Mouse (Mus musculus) kidney, adult 11 months (tissue): Measurements from ENCODE around the gene Lrrc43.
"Not testable (repeated sequence)": the region's sequence is repeated elsewhere in the genome, so short reads cannot be mapped to it uniquely, and the experiment has no call there.

ENCODE experiments used
- DNase-seq: peaks from one replicate; pipeline ENCODE4 v3.0.0; 2022

Gene Lrrc43

DNA sequence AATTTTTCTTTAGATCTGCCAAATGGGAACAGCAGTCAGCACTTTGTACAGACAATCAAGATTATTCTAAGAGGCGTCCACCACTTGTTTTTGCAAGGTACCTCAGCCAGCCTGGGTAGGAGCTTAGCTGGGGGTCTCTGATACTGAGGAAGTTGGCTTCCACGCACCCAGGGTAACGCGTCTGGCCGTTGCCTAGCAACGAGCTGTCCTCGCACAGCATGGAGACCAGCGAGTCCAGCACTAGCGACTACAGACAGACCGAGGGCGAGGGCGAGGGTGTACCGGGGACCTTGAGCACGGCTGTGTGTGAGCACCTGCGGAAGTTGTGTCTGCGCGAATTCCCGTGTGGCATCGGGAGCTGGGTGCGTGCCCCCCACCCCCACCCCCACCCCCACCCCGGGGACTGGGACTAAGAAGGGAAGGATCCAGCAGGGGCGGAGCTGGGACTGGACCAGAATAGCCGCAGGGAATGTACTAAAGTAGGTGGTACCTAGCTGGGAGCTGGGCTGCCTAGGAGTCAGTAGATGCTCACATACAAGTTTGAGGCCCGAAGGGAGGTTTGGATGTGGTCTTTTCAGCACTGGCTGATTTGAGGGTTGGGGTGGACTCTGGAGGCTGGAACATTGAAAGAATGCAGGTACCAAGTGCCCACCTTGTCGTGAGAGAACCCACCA lies at the start of gene Lrrc43, which contains the start of gene Il31:
TSS of gene Lrrc43 (plus strand) at position 194 of the 674 bp plus-strand sequence.
TSS of gene Il31 (minus strand) at position 378 of the 674 bp plus-strand sequence.
- DNase-seq: no peak

DNA sequence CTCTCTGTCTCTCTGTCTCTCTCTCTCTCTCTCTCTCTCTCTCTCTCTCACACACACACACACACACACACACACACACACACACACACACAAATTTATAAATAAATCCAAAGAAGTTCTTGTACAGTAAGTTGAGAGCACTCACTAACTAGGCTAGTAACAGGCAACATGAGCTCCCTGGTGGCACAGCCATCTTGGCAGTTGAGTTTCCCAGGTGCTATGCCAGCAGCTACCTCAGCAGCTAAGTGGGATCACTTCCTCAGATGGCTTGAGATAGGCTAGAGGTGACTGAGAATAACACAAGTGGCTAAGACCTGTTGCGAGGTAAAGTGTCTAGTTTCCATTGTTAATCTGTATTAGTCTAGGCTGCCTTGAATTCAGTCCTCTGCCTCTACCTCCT lies 49.8 kb upstream of the Lrrc43 start:
- DNase-seq: no peak

DNA sequence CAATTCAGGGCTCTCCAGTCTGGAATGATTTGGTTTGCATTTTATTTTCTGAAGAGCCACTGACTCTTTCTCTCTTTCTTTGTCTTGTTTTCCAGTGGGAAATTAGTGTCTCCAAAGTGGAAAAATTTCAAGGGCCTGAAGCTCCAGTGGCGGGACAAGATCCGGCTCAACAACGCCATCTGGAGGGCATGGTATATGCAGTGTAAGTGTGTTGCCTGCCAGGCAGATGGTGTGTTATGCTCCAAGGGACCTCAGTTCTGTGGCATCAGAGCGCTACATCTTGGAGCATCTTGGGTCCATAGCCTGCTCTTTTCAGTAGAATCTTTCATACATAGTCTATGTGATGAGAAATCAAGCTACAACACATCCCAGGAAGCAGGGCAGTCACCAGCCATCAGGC lies 49.2 kb upstream of the Lrrc43 start:
- no peak for DNase-seq

DNA sequence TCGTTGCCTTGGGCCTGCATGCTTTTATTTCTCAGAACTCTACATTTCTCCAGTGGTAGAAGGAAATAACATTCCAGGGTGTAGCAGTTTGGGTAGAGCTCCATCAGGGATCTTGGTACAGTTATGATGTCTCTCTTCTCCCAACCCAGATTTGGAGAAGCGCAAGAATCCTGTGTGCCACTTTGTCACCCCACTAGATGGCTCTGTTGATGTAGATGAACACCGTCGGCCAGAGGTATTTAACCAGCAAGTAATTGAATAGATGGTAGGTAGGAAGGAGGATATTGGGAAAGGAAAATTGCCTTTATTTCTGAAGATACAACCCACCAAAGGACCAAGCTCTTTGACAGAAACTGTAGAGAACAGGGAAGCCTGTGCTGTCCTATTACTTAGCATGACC lies 48.4 kb upstream of the Lrrc43 start:
- no peak for DNase-seq

DNA sequence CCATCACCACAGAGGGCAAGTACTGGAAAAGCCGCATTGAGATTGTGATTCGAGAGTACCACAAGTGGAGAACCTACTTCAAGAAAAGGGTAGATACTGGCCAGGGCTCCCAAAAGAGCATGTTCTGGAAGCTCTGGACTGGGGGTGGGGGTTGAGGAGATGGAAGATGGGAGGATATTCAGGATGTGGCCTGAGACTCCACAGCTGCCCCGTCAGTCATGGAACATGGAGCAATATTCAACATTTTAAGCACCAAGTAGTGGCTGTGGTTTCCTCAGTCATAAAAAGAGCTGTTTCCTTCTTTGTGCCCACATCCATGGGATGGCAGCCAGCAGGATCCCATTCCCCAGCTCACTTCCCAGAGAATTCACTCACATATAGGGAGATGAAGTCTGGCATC lies 46.8 kb upstream of the Lrrc43 start:
- no peak for DNase-seq

DNA sequence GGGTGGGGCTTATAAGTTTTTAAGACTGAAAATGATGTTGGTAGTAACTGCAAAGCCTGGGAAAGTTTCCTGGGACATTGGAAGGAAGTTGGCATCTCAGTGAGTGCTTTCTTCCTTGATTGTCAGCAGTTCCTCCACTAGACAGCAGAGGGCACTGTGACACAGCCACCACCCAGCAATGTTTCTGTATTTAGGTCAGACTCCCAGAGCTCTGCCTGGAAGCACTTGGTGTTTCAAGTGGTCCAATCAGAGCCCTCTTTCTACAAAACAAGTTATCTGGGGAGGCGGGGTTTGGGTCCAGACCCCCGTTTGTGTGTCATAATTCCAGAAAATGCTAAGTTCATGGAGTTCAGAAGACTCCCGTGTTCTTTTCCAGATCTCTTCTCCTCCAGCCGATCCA lies 45.0 kb upstream of the Lrrc43 start:
- peak; percentile 31 for DNase-seq

DNA sequence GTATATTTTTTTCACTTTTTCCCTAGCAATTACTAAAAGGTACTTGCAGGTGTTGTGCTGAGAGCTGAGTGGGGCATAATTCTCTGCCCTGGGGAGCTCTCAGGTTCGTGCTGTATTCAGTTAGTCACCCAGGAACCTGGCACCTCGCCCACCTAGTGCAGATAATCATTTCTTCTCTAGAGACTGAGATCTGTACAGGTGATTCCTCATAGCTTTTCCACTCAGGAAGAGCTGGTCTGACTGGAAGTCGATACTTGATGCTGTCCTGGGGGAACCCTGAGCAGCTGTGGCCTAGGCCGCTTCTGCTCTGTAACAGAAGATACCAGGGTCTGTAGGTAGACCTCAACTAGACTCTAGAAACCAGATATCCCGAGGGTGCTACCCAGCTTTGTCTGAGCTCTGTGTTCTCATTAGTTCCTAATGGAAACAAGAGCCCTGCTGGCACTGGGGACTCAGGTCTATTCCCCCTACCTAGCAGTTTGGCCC lies 44.2 kb upstream of the Lrrc43 start:
- no peak for DNase-seq

DNA sequence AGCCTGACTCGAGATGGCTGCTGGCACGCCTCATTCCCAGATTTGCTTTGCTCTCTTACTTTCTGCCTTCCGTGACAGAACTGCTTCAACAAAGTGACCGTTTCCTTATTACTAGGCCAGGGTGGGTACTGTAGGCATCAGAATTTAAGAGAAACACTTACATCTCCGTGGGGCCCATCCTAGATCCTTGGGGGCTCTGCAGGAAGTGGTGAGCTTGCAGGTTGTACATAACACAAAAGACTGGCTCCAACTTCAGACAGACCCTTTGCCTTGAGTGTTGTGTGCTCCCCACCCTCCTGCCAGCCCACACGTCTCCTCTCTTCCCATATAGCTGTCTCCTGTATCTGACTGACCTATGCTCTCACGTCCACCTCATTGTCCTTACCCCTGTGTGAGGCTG lies 37.2 kb upstream of the Lrrc43 start:
- DNase-seq: no peak

DNA sequence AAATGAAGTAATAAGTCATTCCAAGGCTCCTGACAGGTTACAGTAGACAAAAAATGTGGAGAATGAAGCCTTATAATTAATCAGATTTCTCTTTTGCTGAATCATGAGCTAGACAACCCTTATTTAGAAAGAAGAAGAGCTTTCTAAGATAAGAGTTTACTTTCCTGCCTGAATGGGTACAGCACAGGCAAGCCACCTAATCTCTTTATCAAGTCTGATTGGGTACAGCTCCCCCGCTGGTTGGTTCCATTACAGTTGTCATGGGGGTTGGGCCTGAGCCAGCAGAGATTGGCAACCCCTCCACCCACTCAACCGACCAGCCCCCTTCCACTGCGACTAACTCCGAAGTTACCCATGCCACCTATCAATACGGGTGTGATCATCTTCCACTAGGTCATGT lies 27.7 kb upstream of the Lrrc43 start:
- no peak for DNase-seq

DNA sequence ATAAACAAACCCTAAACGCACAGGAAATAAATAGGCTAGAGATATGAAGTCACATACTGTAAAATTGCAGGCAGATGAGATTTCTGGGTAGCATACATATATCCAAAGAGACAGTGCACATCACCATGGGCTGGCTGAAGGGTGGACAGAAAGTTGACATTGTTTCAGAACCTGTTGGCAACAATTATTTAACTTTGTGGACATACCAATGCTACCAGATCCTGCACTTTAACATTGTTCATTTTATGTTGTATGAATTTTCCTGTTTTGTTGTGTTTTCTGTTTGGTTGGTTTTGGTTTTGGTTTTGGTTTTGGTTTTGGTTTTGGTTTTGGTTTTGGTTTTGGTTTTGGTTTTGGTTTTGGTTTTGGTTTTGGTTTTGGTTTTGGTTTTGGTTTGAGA lies 24.5 kb upstream of the Lrrc43 start:
- no peak for DNase-seq

DNA sequence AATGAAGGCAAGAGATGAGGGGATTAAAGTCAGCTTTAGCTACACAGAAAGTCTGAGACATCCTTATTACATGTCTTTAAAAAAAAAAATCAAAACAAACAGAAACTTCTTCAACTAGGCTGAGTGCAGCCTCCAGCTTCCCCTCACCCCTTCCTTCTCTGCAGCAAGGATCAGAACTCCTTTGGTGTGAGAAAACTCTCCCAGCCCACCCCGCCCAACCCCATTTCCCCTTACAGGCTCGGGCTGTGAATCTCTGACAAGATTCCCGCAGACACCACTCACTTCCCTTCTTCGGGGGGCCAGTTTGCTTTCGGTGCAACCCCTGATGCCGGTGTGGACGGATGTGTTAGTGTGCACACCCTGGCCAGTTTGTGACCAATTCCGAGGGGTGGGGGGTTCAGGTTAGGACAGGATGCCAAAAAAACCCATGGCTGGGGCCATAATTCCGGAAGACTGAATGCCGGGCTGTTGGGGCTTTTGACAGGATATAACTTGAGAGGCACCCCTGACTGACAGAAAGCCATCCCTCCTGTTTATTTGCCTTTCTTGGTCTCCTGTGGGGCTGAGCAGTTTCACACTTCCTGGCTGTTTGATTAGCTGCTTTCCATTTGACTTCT lies 18.2 kb upstream of the Lrrc43 start:
- DNase-seq: no peak

DNA sequence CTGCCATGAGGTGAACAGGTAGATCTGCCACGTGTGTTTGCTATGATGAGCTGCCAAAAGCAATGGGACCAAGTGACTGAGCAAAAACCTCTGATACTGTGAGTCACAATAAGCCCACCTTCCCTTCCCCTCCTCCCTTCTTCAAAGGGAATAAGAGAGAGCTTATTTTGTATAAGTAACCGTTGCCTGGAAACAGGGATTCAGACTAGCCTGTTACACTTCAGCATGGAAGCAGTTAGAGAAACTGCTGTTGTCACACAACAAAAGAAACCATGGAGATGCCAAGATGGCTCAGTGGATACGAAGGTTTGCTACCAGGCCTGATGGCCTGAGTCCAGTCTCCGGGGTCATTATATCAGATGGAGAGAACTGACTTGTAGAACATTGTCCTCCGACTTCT lies 15.3 kb upstream of the Lrrc43 start:
- no peak for DNase-seq

DNA sequence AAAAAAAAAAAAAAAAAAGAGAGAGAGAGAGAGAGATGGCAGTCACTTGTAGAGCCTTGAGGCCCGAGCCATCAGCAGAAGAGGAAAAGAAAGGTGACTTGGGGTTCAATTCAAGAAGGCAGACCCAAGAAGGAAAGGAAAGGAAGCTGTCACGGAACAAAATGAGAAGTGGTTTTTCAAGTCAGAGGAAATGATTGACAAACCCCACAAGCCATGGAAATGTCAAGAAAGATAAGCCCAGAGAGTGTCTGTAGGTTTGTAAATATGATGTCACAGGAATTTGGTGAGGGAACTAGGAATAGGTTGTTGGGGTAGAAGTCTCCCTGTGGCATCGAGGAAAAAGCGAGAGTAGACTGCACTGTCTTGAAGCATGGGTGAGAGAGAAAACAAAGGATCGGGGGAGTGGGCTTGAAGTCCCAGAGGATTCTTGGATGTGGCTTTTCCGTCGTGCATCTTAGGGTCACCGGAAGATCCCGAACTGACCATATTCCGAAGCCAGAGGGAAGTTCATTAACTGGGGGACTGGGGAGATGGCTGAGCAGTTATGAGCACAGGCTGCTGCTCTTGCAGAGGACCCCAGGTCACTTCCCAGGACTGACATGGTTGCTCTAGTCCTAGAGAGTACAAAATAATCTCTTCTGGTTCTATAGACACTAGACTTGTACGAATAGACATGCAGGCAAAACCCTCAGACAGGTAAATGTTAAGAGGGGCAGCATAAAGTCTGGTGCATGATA lies 1.3 kb upstream of the Lrrc43 start:
- no peak for DNase-seq

DNA sequence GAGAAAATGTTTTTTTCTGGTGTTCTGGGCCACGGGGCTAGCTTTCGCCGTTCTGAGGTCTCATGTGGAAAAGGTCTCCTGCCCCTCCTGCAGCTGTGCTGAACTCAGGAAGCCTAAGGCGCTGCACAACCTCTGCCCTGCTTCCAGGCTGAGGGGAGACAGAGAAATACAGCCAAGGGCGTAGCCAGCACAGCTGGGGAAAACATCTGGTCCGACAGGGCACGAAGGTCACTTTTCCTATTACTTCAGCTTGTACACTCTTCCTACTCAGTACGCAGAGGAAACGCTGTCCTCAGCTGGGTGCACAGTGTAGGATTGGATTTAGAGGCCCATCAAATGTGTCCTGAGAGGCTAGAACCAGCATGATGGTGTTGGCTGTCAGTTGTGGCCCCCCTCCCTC lies 830 bp downstream of the Lrrc43 start:
- no peak for DNase-seq

DNA sequence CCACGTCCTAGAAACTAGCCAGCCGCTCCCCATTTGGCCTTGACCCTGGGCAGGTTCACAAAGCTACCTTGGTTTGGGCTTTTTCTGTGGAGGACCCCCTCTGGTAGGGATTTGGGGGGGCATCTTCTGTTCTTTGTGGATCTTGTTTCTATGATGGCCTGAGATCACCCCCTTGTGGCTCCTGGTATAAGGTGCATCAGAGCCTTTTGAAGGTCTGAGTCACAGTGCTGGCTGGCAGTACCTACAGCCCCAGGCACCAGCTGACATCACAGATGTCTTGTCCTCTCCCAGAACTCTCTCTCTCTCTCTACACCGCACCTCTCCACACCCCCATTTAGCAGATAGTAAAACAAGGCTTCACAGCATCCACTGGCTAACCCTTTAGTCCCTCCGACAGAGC lies 10.6 kb downstream of the Lrrc43 start:
- DNase-seq: no peak

DNA sequence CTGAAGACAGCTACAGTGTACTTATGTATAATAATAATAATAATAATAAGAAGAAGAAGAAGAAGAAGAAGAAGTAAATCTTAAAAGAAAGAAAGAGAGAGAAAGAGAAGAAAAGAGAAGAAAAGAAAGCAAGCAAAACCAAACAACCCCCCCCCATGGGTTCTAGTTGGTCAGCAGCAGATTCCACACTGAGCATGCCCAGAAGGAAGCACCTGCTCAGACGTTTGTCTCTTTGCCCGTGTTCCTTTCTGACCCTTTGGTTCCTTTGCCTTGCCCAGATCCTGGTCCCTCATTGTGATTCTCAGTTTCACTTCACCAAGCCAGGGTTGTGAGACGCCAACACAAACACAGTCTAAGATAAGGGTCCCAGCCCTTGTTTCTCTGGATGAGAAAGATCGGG lies 12.9 kb downstream of the Lrrc43 start:
- no peak for DNase-seq

DNA sequence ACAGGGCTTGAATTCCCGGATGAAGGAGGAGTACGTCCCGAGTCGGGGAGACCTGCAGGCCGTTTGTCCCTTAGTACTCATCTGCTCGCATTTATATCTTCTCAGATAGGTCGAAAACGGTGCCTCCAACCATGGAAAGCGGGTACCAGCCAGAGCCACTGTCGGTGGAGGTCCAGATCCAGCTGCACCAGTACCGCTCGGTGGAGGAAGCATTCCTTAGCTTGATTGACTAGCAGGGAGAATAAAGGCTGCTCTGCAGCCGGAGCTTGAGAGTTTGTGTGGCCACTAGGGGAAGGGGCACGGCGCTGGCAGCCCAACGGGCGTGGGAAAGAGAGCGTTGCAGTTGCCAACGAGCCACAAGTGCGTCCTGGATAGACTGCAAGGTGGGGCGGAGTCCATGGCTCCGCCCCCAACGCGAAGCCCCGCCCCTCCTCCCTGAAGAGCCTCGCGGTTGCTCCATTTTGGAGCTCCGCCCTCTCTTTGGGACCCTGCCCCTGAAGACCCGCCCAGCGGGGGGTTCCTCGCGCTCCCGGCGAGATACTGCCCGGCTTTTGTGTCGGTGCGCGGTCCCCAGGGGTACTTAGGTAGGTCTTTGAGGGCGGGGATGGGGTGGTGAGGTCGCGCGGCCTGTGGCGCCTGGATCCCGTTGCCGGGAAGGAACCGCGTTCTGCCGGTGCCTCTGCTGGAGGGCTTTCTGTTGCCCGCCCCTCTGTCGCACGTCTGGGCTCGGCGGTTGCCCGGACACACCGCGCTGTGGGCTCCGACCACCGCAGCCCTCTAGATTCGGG lies 19.0 kb downstream of the Lrrc43 start:
- DNase-seq: peak; percentile 71

DNA sequence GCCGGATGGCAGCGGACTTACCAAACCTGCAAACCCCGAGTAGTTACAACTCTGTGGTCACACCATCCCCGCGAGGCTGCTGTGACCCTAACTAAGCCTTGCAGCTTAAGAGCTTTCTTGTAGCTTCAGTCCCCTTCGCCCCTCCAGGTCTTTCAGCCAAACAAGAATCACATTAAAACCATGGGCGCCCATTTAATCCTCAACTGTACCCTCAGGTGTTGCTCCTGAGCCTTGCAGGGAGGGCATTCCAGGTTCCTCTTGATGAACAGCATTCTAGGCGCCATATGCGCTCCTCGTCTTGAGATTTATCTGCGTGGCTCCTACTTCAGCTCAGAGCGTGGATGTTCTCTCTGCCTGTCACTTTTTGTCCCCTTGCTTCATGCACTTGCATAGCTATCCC lies 19.8 kb downstream of the Lrrc43 start:
- DNase-seq: no peak

DNA sequence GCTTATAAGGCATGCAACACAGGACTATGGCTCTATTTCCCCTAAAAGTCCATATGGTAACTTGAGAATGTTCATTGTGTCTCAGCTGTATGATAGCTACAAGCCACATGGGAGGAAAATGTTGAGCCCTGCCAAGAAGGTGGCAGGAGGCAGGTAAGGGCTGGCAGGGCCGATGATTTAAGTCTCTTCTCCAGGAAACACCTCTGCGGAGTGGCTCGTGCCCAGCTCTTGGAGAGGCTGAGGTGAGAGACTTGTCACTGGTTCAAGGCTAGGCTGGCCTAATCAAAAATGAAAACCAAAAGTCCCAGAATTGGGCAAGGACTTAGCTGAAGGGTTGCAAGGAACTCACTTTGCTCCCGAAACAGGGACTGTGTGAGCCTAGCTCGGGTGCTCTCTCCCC lies 21.1 kb downstream of the Lrrc43 start, which contains the start of gene B3gnt4:
TSS of gene B3gnt4 (plus strand) at position 301 of the 400 bp plus-strand sequence.
- no peak for DNase-seq

DNA sequence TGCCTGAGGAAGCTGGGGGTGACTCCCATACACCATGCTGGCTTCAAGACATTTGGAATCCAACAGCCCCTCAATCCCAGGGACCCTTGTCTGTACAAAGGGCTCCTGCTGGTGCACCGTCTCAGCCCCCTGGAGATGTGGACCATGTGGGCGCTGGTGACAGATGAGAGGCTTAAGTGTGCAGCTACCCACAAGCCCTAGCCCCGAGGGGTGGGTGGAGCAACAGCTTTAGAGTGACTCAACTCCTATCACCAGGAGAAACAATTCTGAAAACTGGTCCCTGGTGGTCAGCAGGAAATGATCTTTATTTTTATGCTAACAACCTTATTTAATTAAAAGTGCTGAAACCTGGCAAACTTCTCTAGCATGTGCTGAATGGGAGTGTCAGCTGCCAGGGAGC lies 22.3 kb downstream of the Lrrc43 start:
- not testable (repeated sequence) for DNase-seq

DNA sequence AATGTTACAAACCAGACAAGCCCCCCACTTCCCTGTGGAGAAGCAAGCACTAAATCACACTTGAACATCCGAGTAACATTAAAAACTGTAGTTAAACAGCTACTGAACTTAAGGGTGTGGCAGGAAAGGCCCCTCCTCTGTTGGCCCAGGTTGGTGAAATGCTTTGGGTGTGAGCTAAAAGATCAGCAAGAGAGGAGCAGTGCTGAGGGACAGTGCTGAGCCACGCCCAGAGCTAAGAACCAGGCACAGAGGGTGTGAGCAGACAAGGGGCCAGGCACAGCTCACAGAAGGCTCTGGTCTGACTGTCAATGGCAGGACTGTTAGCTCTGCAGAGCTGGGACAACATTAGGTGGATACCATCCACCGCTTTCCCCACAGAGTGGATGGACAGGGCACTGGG lies 23.0 kb downstream of the Lrrc43 start:
- no peak for DNase-seq

DNA sequence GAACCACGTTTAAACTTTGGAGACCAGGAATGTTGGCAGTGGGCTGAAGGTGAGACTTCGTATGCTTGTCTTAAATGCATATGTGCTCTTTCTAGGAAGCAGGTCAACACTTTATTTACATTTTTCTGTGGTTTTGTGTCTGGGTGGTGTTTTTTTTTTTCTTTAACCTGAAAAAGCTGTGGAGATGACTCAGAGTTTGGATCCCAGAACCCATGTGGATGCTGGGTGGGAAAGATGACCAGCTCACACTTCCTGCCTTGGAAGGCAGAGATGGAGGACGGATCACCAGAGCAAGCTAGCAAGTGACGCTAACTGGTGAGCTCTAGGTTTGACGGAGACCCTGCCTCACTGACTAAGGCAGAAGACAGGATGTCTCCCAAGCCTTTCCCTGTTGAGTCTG lies 25.8 kb downstream of the Lrrc43 start:
- no peak for DNase-seq

DNA sequence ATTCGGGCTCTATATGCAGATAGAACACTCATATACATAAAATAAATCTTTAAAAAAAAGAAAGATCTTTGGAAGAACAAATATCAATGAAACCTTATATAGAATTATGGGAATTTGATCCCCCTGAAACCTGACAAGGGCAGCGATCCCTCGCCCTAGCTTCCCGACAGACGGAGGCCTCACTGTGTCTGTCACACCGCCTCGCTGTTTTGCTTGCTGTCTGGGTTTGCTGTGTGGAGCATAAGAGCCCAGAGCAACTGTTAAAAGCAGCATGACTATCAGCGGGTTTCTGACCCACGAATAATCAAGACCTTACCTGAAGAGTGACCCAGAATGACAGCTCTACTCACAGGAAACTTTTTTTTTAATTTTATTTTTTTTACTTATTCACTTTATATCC lies 31.6 kb downstream of the Lrrc43 start:
- DNase-seq: no peak
